Mouse (Mus musculus): Measurements from ENCODE around the gene Rin2.

DNA sequence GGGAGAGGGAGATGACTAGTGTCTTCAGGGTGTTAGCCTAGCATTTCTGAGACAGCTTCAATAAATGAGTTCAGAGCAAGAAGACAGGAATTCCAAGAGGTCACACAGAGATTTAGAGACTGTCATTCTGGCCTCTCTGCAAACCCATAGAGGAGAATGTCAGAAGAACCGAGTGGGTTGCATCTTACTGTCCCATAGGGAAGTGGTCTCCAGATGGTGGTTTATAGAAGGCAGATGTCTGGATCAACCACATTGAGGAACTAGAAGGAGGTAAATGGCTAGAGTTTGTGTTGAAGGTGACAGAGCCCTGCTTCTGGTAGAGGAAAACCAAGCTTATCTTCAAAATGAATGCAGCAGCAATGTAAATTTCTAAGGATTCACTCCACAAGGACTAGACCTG, 61.5 kb downstream of the Rin2 start:
- TF ChIP-seq CTCF (IDR thresholded peaks at IDR 0.05; ENCODE audit: borderline replicate concordance, insufficient read depth, low read depth, low read length) (no peak), POLR2A (IDR thresholded peaks at IDR 0.05; ENCODE audit: borderline replicate concordance, insufficient read depth, low read length) (no peak)
